Mouse (Mus musculus) small intestine, adult 2 months (tissue): Measurements from ENCODE around the gene Igf2bp2.

Experiments
- CTCF ChIP-seq: fragments of 200-500 bp; IDR thresholded peaks from 2 replicates; pipeline ENCODE4 v1.5.1; 2012; ENCODE audit warnings: low read depth, mild to moderate bottlenecking, control low read depth, inconsistent platforms, low read length, moderate library complexity, mixed read lengths; ENCODE audit not compliant: insufficient replicate concordance, insufficient read length; ENCODE audit errors: extremely low read depth
- POLR2A ChIP-seq: fragments of 200-500 bp; IDR thresholded peaks from 2 replicates; pipeline ENCODE4 v1.6.1; 2012; ENCODE audit warnings: low read depth, mild to moderate bottlenecking, control low read depth, inconsistent platforms, low read length, moderate library complexity

GRCm38 (mm10) chr16:22129511-22129910 is 33.6 kb downstream of the Igf2bp2 start:
- TF ChIP-seq CTCF (no peak), POLR2A (no peak)
